Comparison of ENCODE assay signal across 10 mouse cellular contexts in the genomic region with DNA sequence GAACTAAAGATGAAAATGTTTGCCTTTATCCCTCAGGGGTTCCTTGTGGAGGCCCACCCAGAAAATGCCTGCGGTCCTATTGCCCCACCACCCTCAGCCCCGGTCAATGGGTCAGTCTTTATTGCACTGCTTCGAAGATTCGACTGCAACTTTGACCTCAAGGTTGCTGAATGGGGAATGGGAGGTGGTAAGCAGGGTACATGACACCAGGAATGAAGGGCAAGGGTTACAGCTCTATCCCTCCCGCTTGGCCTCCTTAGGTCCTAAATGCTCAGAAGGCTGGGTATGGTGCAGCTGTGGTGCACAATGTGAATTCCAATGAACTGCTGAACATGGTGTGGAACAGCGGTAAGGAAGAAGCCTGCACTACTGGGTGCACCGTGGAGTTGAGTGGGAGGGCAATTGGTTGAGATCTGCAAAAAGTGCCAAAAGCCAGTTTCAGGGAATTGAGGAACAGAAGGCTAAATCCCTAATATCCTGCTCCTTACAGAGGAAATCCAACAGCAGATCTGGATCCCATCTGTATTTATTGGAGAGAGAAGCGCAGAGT. TPM values are rescaled to one million over a fixed set of nuclear protein-coding genes. Genes with fewer than 3 reads are reported as not detected.
DNase-seq lines count a peak whose midpoint lies in the region; ATAC-seq and TF ChIP-seq lines count a peak whose summit lies in the region.
"Had no signal": no experiment of that assay in that cellular context is flagged by ENCODE, and none has a peak within 500 bp of the region (broad histone marks: within the 10 kb centered on the region; RNA-seq: fewer than 3 reads in every experiment).

No protein-coding gene starts in this region.

- peaks cover 62% of the 10 kb centered on the region for H3K79me2 ChIP-seq in myocyte (ENCODE audit: control insufficient read depth, insufficient read depth)

- H3K27ac ChIP-seq in lung, embryonic 14.5 days (ENCODE audit: low read depth): no peak overlapping the region
- 0 out of 2 replicates have a peak overlapping the region, but pooled peaks have one; percentile 5 for H3K27ac ChIP-seq in heart, embryonic 15.5 days

- no peak for DNase-seq in lung, embryonic 14.5 days
- no peak for DNase-seq in lung, postnatal 14 days
- no peak for DNase-seq in adrenal gland, postnatal 10 days
- DNase-seq in ovary, postnatal 14 days (ENCODE audit: low spot score): no peak
- DNase-seq: adrenal gland, adult 8-10 months had no signal

- no peaks in the 10 kb centered on the region for H3K27me3 ChIP-seq in erythroblast, embryonic 14.5 days (ENCODE audit: control insufficient read depth)
- no peaks in the 10 kb centered on the region for H3K27me3 ChIP-seq in lung, embryonic 14.5 days (ENCODE audit: insufficient read depth, low read length)
- H3K27me3 ChIP-seq in heart, embryonic 15.5 days: no peaks in the 10 kb centered on the region
- no peaks in the 10 kb centered on the region for H3K27me3 ChIP-seq in myocyte (ENCODE audit: control insufficient read depth, insufficient read depth, insufficient read length)

- no peak overlapping the region for H3K9ac ChIP-seq in lung, embryonic 14.5 days
- 0 out of 2 replicates have a peak overlapping the region, but pooled peaks have one; percentile 4 for H3K9ac ChIP-seq in heart, embryonic 15.5 days

- no peak for TF ChIP-seq POLR2A in myocyte (IDR thresholded peaks at IDR 0.05; ENCODE audit: insufficient read length, low read depth)

- no peaks in the 10 kb centered on the region for H3K9me3 ChIP-seq in erythroblast, embryonic 14.5 days (ENCODE audit: control insufficient read depth, low read length)
- no peaks in the 10 kb centered on the region for H3K9me3 ChIP-seq in lung, embryonic 14.5 days (ENCODE audit: low read depth, low read length)
- H3K9me3 ChIP-seq in heart, embryonic 15.5 days (replicated peaks): no peaks in the 10 kb centered on the region

- 78% methylated on average over 8 of the region's 8 CpGs for WGBS in lung, embryonic 14.5 days
- WGBS in heart, embryonic 15.5 days: 76% methylated on average over 8 of the region's 8 CpGs

- H3K4me3 ChIP-seq in erythroblast, embryonic 14.5 days (replicated peaks): peak overlapping the region; percentile 74
- H3K4me3 ChIP-seq in lung, embryonic 14.5 days (ENCODE audit: low read depth, low read length): peak overlapping the region; percentile 74
- H3K4me3 ChIP-seq in heart, embryonic 15.5 days: no peak overlapping the region
- no peak overlapping the region for H3K4me3 ChIP-seq in myocyte

- peaks cover 72% of the 10 kb centered on the region for H3K36me3 ChIP-seq in erythroblast, embryonic 14.5 days (ENCODE audit: control insufficient read depth)
- peaks cover 73% of the 10 kb centered on the region for H3K36me3 ChIP-seq in lung, embryonic 14.5 days (ENCODE audit: insufficient read depth)
- H3K36me3 ChIP-seq in heart, embryonic 15.5 days: peaks cover 47% of the 10 kb centered on the region
- H3K36me3 ChIP-seq in myocyte (ENCODE audit: control insufficient read depth, insufficient read depth): peaks cover 40% of the 10 kb centered on the region

- no peak for TF ChIP-seq CTCF in lung, embryonic 14.5 days (IDR thresholded peaks at IDR 0.05; ENCODE audit: low read depth)

- no peak overlapping the region for H3ac ChIP-seq in myocyte (ENCODE audit: control insufficient read depth, insufficient read length)

- H3K4me1 ChIP-seq in erythroblast, embryonic 14.5 days (ENCODE audit: control insufficient read depth): peaks cover 84% of the 10 kb centered on the region
- H3K4me1 ChIP-seq in lung, embryonic 14.5 days (ENCODE audit: insufficient read depth): peaks cover 11% of the 10 kb centered on the region
- H3K4me1 ChIP-seq in heart, embryonic 15.5 days (replicated peaks): peaks cover 66% of the 10 kb centered on the region

- ATAC-seq in erythroblast, adult 5-6 weeks (replicated peaks; ENCODE audit: low FRiP score, poor library complexity, severe bottlenecking): no peak
- ATAC-seq in lung, embryonic 14.5 days (ENCODE audit: insufficient read depth): no peak
- ATAC-seq in heart, embryonic 15.5 days (replicated peaks; ENCODE audit: insufficient number of reproducible peaks, insufficient read depth, low FRiP score, low read depth): no peak

- H3K4me2 ChIP-seq in lung, embryonic 14.5 days: peak overlapping the region; percentile 98
- peak overlapping the region; percentile 2; the same call in 1 of the 2 replicates for H3K4me2 ChIP-seq in heart, embryonic 15.5 days
- H3K4me2 ChIP-seq in myocyte (ENCODE audit: low read depth): peak overlapping the region; percentile 95

TF ChIP-seq in myocyte, 11 proteins besides CTCF, POLR2A, EP300 and RAD21:
- peak; percentile 75 for TF ChIP-seq POLR2AphosphoS2 (IDR thresholded peaks at IDR 0.05; ENCODE audit: insufficient read length, low read depth)
- TF ChIP-seq REST (IDR thresholded peaks at IDR 0.05; ENCODE audit: insufficient read depth, insufficient read length): no peak
- TF ChIP-seq USF1 (IDR thresholded peaks at IDR 0.05; ENCODE audit: low read depth): no peak

RNA-seq across cellular contexts. Expression of a gene that starts 2.0 kb away (rescaled TPM):
- polyA plus RNA-seq in erythroblast, embryonic 14.5 days (2012): 2.2 and 2.4 TPM in 2 replicates
- 17.1 and 20.1 TPM in 2 replicates for total RNA-seq in erythroblast, adult 5-6 weeks (2015; ENCODE audit: low replicate concordance)
- total RNA-seq in erythroblast, adult 5-6 weeks (2017; ENCODE audit: low replicate concordance): 16.2 and 16.6 TPM in 2 replicates
- polyA plus RNA-seq in lung, embryonic 14.5 days (2014; fragmentation: Nextera tagmentation; extraction: Ambion mirVana): 128 and 133 TPM in 2 replicates
- polyA plus RNA-seq in heart, embryonic 15.5 days (2015; fragmentation: Nextera tagmentation; extraction: Ambion mirVana): 279 TPM in 2 replicates
- 165 TPM for polyA plus RNA-seq in myocyte (2012; fragmentation: generic; extraction: Trizol)
- 100 to 1,000 TPM; 180 to 220 TPM for total RNA-seq in adrenal gland, postnatal 10 days (2021)

RNA-seq across cellular contexts. Expression of a gene that starts 2.2 kb away (rescaled TPM):
- polyA plus RNA-seq in erythroblast, embryonic 14.5 days (2012): 24.0 and 33.2 TPM in 2 replicates
- 146 and 222 TPM in 2 replicates for total RNA-seq in erythroblast, adult 5-6 weeks (2015; ENCODE audit: low replicate concordance)
- 217 and 308 TPM in 2 replicates for total RNA-seq in erythroblast, adult 5-6 weeks (2017; ENCODE audit: low replicate concordance)
- 97.0 and 98.8 TPM in 2 replicates for polyA plus RNA-seq in lung, embryonic 14.5 days (2014; fragmentation: Nextera tagmentation; extraction: Ambion mirVana)
- polyA plus RNA-seq in heart, embryonic 15.5 days (2015; fragmentation: Nextera tagmentation; extraction: Ambion mirVana): 75.1 and 81.2 TPM in 2 replicates
- polyA plus RNA-seq in myocyte (2012; fragmentation: generic; extraction: Trizol): 16.7 TPM
- 10 to 100 TPM; 73.9 to 86.6 TPM for total RNA-seq in adrenal gland, postnatal 10 days (2021)

RNA-seq across cellular contexts. Expression of a gene that starts 5.2 kb away (rescaled TPM):
- 240 and 308 TPM in 2 replicates for polyA plus RNA-seq in erythroblast, embryonic 14.5 days (2012)
- total RNA-seq in erythroblast, adult 5-6 weeks (2015; ENCODE audit: low replicate concordance): 414 and 492 TPM in 2 replicates
- total RNA-seq in erythroblast, adult 5-6 weeks (2017; ENCODE audit: low replicate concordance): 125 and 193 TPM in 2 replicates
- 2,124 and 2,138 TPM in 2 replicates for polyA plus RNA-seq in lung, embryonic 14.5 days (2014; fragmentation: Nextera tagmentation; extraction: Ambion mirVana)
- 1,318 and 1,359 TPM in 2 replicates for polyA plus RNA-seq in heart, embryonic 15.5 days (2015; fragmentation: Nextera tagmentation; extraction: Ambion mirVana)
- 2,636 TPM for polyA plus RNA-seq in myocyte (2012; fragmentation: generic; extraction: Trizol)
- 100 to 1,000 TPM; 677 to 708 TPM for total RNA-seq in adrenal gland, postnatal 10 days (2021)

RNA-seq across cellular contexts. Expression of a gene that starts 7.7 kb away (rescaled TPM):
- 0.74 and 0.78 TPM in 2 replicates for polyA plus RNA-seq in erythroblast, embryonic 14.5 days (2012)
- total RNA-seq in erythroblast, adult 5-6 weeks (2015; ENCODE audit: low replicate concordance): 1.5 and 2.9 TPM in 2 replicates
- 3.3 and 6.0 TPM in 2 replicates for total RNA-seq in erythroblast, adult 5-6 weeks (2017; ENCODE audit: low replicate concordance)
- polyA plus RNA-seq in lung, embryonic 14.5 days (2014; fragmentation: Nextera tagmentation; extraction: Ambion mirVana): 12.7 and 19.6 TPM in 2 replicates
- polyA plus RNA-seq in heart, embryonic 15.5 days (2015; fragmentation: Nextera tagmentation; extraction: Ambion mirVana): 389 and 492 TPM in 2 replicates
- polyA plus RNA-seq in myocyte (2012; fragmentation: generic; extraction: Trizol): 1,792 TPM
- total RNA-seq in adrenal gland, postnatal 10 days (2021): 100 to 1,000 TPM in 1 of 2 experiments, 10 to 100 TPM in 1; 89.5 to 224 TPM

RNA-seq across cellular contexts. Expression of a gene that starts 10.3 kb away (rescaled TPM):
- polyA plus RNA-seq in erythroblast, embryonic 14.5 days (2012): 0.12 TPM in 2 replicates
- total RNA-seq in erythroblast, adult 5-6 weeks (2015; ENCODE audit: low replicate concordance): 0.84 TPM in 1 of 2 replicates, not detected in the other
- total RNA-seq in erythroblast, adult 5-6 weeks (2017; ENCODE audit: low replicate concordance): 0.42 TPM in 1 of 2 replicates, not detected in the other
- polyA plus RNA-seq in lung, embryonic 14.5 days (2014; fragmentation: Nextera tagmentation; extraction: Ambion mirVana): 0.81 and 1.1 TPM in 2 replicates
- 0.62 and 0.67 TPM in 2 replicates for polyA plus RNA-seq in heart, embryonic 15.5 days (2015; fragmentation: Nextera tagmentation; extraction: Ambion mirVana)
- 0.22 TPM for polyA plus RNA-seq in myocyte (2012; fragmentation: generic; extraction: Trizol)
- under 1 TPM; 0.30 TPM for total RNA-seq in adrenal gland, postnatal 10 days (2021)
- total RNA-seq: adrenal gland, adult 8-10 months; layer of hippocampus, postnatal 10 days had no signal

Comparison
In these comparisons a context has a peak if more than half of its experiments do, and no peak if none do; other contexts are left out.
1. H3K4me3 ChIP-seq: peak in erythroblast, embryonic 14.5 days (single experiment) and lung, embryonic 14.5 days (single experiment); none in heart, embryonic 15.5 days (single experiment) and myocyte (single experiment).
2. H3K4me2 ChIP-seq: peak in every context shown above with its lines; median percentile 98 in lung, embryonic 14.5 days; 95 in myocyte; 2 in heart, embryonic 15.5 days.
3. RNA of a gene that starts 2.0 kb away (polyA plus RNA-seq): 279 TPM in heart, embryonic 15.5 days, 165 TPM in myocyte (single experiment) and 128 to 133 TPM in lung, embryonic 14.5 days; 2.2 to 2.4 TPM in erythroblast, embryonic 14.5 days; every median in the first group is over 10 times any median in the second.